Mouse (Mus musculus): ENCODE data around the gene Krtap5-1. TPM values are rescaled to one million over a fixed set of nuclear protein-coding genes. Genes with fewer than 3 reads are reported as not detected.
"Not testable (repeated sequence)": the region's sequence is repeated elsewhere in the genome, so short reads cannot be mapped to it uniquely, and the experiment has no call there.

Gene Krtap5-1
- polyA plus RNA-seq, 1 experiment: not detected

DNA sequence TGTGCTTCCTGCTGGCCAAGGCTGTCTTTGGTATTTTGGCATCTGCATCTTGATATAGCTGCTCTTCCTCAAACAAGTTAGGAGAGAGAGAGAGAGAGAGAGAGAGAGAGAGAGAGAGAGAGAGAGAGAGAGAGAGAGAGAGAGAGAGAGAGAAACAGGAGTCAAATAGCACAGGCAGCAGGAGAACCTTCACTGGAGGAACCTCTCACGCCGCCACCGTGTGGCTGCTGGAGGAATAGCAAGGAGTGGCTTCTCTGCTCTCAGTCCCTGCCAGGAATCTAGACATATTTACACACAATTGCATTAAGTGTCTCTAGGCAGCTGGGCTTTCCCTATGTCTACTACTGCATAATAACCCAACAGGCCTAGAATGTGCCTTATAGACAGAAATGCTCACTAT lies 18.7 kb downstream of the Krtap5-1 start:
- H3K4me3 ChIP-seq (ENCODE audit: insufficient read depth, low read length); H3K27ac ChIP-seq (ENCODE audit: insufficient read depth, low read length); H3K4me1 ChIP-seq (ENCODE audit: control insufficient read depth, insufficient read depth, low read length): not testable (repeated sequence)
- TF ChIP-seq CTCF (IDR thresholded peaks at IDR 0.05; ENCODE audit: extremely low read depth, insufficient read depth, low read length): peak; percentile 47

DNA sequence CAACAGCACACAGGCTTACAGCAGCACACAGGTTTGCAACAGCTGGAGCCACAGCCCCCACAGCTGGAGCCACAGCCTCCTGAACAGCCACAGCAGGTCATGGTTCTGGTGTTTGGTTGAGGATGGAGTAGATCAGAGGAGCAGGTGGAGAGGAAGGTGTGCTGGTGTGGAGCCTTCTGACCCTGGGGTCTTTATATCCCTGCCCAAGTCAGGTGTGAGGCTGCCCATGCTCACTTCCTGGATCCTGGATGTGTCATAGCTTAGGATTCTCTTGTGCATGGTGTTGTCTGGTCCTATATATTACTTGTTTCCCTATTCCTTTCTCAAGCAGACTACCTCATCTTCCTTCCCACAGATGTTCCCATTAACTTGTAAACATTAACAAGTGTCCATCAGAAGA lies 22.7 kb downstream of the Krtap5-1 start, which contains the start of gene Gm4559:
TSS of gene Gm4559 (minus strand) at position 101 of the 400 bp plus-strand sequence.
- not testable (repeated sequence) for H3K27ac ChIP-seq (ENCODE audit: insufficient read depth, low read length); H3K4me1 ChIP-seq (ENCODE audit: control insufficient read depth, insufficient read depth, low read length); H3K4me3 ChIP-seq (ENCODE audit: insufficient read depth, low read length)

DNA sequence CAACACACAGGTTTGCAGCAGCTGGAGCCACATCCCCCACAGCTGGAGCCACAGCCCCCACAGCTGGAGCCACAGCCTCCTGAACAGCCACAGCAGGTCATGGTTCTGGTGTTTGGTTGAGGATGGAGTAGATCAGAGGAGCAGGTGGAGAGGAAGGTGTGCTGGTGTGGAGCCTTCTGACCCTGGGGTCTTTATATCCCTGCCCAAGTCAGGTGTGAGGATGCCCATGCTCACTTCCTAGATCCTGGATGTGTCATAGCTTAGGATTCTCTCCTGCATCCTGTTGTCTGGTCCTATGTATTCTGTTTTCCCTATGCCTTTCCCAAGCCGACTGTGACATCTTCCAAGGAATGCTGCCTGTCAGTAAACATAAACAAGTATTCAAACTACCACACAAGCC lies 38.7 kb downstream of the Krtap5-1 start, which contains the start of gene Gm2431:
TSS of gene Gm2431 (minus strand) at position 101 of the 400 bp plus-strand sequence.
- H3K4me3 ChIP-seq (ENCODE audit: insufficient read depth, low read length); H3K4me1 ChIP-seq (ENCODE audit: control insufficient read depth, insufficient read depth, low read length); H3K27ac ChIP-seq (ENCODE audit: insufficient read depth, low read length): not testable (repeated sequence)

DNA sequence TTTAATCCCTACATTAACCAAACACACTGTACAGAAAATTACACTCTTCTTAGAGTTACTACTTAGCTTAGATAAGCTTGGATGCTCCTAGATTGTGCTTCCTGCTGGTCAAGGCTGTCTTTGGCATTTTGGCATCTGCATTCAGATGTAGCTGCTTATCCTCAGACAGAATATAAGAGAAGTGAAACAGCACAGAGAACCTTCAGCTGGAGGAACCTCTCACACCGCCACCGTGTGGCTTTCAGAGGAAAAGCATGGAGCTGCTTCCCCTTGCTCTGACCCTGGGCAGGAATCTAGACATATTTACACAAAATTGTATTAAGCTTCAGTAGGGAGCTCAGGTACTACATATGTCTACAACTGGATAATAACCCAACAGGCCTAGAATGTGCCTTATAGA lies 41.4 kb downstream of the Krtap5-1 start:
- Histone ChIP-seq H3K4me1 (ENCODE audit: control insufficient read depth, insufficient read depth, low read length) (no peaks in the 10 kb centered on the region), H3K27ac (ENCODE audit: insufficient read depth, low read length) (no peak overlapping the region), H3K4me3 (ENCODE audit: insufficient read depth, low read length) (no peak overlapping the region)
- TF ChIP-seq CTCF (IDR thresholded peaks at IDR 0.05; ENCODE audit: extremely low read depth, insufficient read depth, low read length): peak; percentile 74
- TF ChIP-seq POLR2A (IDR thresholded peaks at IDR 0.05; ENCODE audit: extremely low read depth, insufficient read depth, low read length): no peak

DNA sequence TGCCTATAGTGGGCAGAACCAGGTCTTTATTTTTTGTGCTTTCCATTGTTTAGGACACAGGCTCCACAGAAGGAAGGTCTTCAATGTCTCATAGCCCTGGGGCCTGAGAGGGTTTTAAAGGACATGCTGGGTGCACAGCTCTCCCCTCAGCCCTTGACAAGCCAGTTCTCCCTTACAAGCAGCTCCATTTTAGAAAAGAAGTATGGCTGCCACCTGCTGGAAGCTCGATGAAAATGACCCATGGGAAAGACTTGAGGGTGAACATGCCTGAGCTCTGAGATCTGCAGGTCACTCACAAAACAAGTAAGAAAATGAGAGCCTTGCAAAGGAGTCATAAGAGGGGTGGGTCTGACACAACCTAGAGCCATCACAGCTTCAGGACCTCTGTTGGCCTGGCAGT lies 47.1 kb downstream of the Krtap5-1 start:
- no peak overlapping the region for H3K4me3 ChIP-seq (ENCODE audit: insufficient read depth, low read length)
- peak; percentile 69 for TF ChIP-seq CTCF (IDR thresholded peaks at IDR 0.05; ENCODE audit: extremely low read depth, insufficient read depth, low read length)
- TF ChIP-seq POLR2A (IDR thresholded peaks at IDR 0.05; ENCODE audit: extremely low read depth, insufficient read depth, low read length): no peak
- no peaks in the 10 kb centered on the region for H3K4me1 ChIP-seq (ENCODE audit: control insufficient read depth, insufficient read depth, low read length)
- no peak overlapping the region for H3K27ac ChIP-seq (ENCODE audit: insufficient read depth, low read length)

Other genes starting within 250 kb of the Krtap5-1 start
- 49.3 and 50.7 TPM in 2 replicates for gene Mob2, start 236.1 kb downstream of the Krtap5-1 start, polyA plus RNA-seq (2012; rRNA removed)
- 94.9 and 102 TPM in 2 replicates for gene Dusp8, start 201.3 kb downstream of the Krtap5-1 start, polyA plus RNA-seq (2012; rRNA removed)
- gene Gm45618, start 176.4 kb downstream of the Krtap5-1 start, polyA plus RNA-seq (2012; rRNA removed): not detected in 2 replicates
- not detected in 2 replicates for gene Gm39115, start 161.1 kb downstream of the Krtap5-1 start, polyA plus RNA-seq (2012; rRNA removed)
- not detected in 2 replicates for gene Gm45337, start 152.5 kb downstream of the Krtap5-1 start, polyA plus RNA-seq (2012; rRNA removed)
- not detected in 2 replicates for gene Gm29735, start 140.0 kb downstream of the Krtap5-1 start, polyA plus RNA-seq (2012; rRNA removed)
- not detected in 2 replicates for gene Gm4553, start 131.4 kb downstream of the Krtap5-1 start, polyA plus RNA-seq (2012; rRNA removed)
- not detected in 2 replicates for gene Krtap5-2, start 121.1 kb downstream of the Krtap5-1 start, polyA plus RNA-seq (2012; rRNA removed)
- gene Gm10153, start 106.7 kb downstream of the Krtap5-1 start, polyA plus RNA-seq (2012; rRNA removed): not detected in 2 replicates
- not detected in 2 replicates for gene Krtap5-3, start 95.8 kb downstream of the Krtap5-1 start, polyA plus RNA-seq (2012; rRNA removed)
- not detected in 2 replicates for gene Gm7579, start 85.3 kb downstream of the Krtap5-1 start, polyA plus RNA-seq (2012; rRNA removed)
- not detected in 2 replicates for gene Krtap5-5, start 67.1 kb downstream of the Krtap5-1 start, polyA plus RNA-seq (2012; rRNA removed)
- gene Gm40460, start 56.0 kb downstream of the Krtap5-1 start, polyA plus RNA-seq (2012; rRNA removed): not detected in 2 replicates
- gene Gm2431, start 38.8 kb downstream of the Krtap5-1 start, polyA plus RNA-seq (2012; rRNA removed): not detected in 2 replicates
- not detected in 2 replicates for gene Gm4559, start 22.8 kb downstream of the Krtap5-1 start, polyA plus RNA-seq (2012; rRNA removed)
- not detected in 2 replicates for gene Krtap5-4, start 6.4 kb upstream of the Krtap5-1 start, polyA plus RNA-seq (2012; rRNA removed)
- gene Ifitm10, start 76.6 kb upstream of the Krtap5-1 start, polyA plus RNA-seq (2012; rRNA removed): 43.0 and 45.7 TPM in 2 replicates
- gene Gm49369, start 85.5 kb upstream of the Krtap5-1 start, polyA plus RNA-seq (2012; rRNA removed): 0.45 and 1.4 TPM in 2 replicates
- 421 and 455 TPM in 2 replicates for gene Ctsd, start 90.9 kb upstream of the Krtap5-1 start, polyA plus RNA-seq (2012; rRNA removed)
- not detected in 2 replicates for gene Syt8, start 137.7 kb upstream of the Krtap5-1 start, polyA plus RNA-seq (2012; rRNA removed)
- gene Tnni2, start 144.7 kb upstream of the Krtap5-1 start, polyA plus RNA-seq (2012; rRNA removed): 0.86 and 1.4 TPM in 2 replicates
- 10.2 and 12.2 TPM in 2 replicates for gene Lsp1, start 163.7 kb upstream of the Krtap5-1 start, polyA plus RNA-seq (2012; rRNA removed)
- 0.19 and 0.40 TPM in 2 replicates for gene Tnnt3, start 201.7 kb upstream of the Krtap5-1 start, polyA plus RNA-seq (2012; rRNA removed)
- gene Mrpl23, start 235.6 kb upstream of the Krtap5-1 start, polyA plus RNA-seq (2012; rRNA removed): 69.3 and 74.0 TPM in 2 replicates

Measured in cortical plate, adult 2 months (tissue).